Mouse (Mus musculus): Measurements from ENCODE around the gene Smlr1.

Gene Smlr1

DNA sequence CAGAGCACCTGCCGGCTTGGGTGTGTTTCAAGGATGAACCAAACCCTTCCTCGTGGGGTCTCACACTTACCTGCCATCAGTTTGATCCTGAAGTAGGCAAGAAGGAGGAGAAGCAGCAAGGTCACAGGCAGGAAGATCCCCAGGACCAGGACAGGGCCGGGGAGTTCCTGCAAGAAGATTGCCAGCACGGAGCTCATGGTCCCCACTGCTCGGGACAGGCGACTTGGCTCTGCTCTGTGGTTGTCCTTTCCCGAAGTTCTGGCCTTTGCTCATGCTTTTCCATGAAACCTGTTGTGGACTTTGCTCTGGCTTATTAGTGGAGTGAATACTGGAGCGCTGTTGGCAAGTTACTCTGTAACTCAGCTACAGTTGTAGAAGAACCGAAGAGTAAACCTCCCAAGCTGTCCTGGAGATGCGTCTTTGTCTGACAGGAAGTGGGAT is at the start of gene Smlr1:
TSS of gene Smlr1 (minus strand) at position 377 of the 441 bp plus-strand sequence.
- DNase-seq (ENCODE audit: low spot score): no peak

GRCm38 (mm10) chr10:25584899-25585298 is 48.8 kb upstream of the Smlr1 start:
- no peak for DNase-seq (ENCODE audit: low spot score)

DNA sequence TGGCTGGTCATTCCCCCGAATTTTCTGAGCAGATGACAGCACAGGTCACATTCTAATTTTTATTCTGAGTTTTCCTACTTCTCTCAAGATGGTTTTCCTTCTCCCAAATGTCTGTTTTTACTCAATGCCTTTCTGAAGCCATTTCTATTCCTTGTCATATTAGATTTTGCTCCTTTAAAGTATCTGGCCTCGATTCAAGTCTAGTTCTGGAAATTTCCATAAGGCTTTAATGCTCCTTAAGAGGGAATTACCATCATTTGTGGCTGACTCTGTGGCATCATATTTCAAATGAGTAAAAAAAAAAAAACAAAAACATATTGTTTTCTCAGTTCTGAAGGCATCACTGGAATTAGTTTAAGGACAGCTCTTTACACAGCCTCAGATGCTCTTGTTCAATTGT is 44.0 kb upstream of the Smlr1 start:
- no peak for DNase-seq (ENCODE audit: low spot score)

DNA sequence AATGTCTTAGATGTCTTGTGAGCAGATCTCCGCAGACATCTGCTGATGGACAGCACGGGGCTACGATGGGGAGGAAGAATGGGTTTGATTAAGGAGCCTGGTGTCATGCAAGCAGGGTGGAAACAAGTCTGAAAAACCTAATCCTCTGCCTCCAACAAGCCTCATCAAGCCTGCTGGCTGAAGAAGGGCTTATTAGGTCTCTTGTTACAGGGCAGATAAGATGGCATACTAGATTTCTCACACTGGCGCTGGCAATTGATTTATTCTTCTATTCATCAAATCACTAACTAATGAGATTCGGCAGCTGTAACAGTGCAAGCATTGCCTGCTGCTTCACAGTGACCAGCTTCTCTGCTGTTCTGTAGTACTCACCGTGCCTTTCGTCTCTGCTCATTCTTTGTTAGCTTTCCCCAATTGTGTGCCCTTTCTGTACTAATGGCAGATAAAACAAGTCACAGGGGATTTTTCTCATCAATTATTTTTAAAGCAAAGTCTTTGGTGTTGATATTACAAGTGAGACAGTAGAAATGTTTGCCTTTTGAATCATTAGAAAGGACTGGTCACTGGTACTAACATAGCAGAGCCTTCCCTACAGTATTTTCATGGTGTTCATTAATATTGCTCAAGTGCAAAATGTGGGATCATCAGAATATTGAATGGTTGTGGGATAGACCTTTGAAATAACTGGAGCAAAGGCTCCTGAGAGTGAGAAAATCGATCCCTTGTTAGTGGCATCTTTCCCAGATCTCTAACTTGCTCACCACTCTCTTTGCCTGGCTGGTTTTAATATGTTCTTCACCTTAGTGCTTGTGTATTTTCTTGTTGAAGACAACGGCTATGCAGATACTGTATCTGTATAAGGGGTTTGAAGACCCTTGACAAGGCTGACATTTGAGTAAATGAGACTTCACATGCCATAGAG is 35.5 kb upstream of the Smlr1 start:
- DNase-seq (ENCODE audit: low spot score): peak; percentile 36

DNA sequence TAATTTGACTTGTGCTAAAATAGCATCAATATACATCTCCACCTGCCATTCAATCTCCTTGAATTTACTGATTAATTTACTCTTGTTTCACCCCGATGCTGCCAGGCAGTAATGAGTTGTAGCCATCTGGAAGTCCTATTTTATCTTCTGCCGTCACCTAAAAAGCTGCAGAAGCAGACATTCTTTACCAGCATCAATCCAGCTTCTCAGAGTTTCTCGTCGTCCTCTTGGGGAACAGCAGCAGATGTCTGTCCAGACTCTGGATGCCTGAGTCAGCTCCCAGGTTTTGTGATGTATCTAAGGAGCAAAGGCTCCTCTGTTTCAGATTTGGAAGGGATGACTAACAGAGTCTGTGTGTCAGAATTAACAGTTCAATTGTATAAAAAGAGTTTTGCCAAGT is 16.9 kb upstream of the Smlr1 start:
- DNase-seq (ENCODE audit: low spot score): no peak

GRCm38 (mm10) chr10:25541097-25541496 is 5.0 kb upstream of the Smlr1 start:
- DNase-seq (ENCODE audit: low spot score): no peak

DNA sequence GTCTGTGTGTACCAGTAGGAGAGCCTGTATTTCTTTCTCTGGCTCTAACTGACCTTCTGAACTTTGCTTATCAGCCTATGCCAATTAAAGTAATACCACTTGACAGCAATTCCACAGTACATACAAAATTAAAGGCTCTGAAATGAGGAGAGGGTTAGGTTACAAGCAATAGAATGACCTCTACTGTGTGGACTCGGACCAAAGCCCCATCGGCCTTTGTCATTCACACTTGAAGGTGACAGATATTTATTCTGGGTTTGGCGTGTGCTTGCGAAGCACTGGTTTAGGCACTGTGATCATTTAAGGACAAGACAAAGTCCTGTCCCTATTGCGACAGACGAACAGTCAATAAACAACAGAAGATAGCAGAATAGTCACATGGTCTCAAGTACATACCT is 3.7 kb upstream of the Smlr1 start:
- no peak for DNase-seq (ENCODE audit: low spot score)

DNA sequence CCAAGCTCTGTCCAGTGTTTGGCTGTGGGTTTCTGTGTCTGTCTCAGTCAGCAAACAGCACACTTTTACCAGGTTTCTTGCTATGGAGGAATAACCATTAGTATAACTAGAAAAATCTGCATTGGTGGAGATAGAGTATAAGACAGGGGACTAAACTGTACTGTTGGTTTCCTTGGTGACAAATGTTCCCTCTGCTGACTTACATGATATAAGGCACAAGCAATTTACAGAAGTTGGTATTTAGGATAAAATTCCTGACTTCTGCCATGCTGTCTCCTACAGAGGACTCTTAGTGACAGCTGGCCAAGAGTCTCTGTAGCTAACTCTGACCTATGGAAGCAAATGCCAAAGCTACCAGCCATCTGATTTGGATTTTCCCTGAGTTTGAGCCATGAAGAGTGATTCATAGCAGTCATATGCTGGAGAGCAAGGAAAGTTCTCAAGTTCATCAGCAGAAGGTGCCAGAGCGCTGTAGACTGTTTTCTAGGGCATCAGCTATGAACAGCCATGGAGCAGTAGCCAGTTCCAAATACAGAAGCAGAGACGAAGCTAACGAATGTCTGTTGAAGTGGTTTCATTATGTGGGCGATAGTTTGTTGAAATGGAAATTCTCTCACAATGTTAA is 3.2 kb upstream of the Smlr1 start:
- DNase-seq (ENCODE audit: low spot score): no peak

DNA sequence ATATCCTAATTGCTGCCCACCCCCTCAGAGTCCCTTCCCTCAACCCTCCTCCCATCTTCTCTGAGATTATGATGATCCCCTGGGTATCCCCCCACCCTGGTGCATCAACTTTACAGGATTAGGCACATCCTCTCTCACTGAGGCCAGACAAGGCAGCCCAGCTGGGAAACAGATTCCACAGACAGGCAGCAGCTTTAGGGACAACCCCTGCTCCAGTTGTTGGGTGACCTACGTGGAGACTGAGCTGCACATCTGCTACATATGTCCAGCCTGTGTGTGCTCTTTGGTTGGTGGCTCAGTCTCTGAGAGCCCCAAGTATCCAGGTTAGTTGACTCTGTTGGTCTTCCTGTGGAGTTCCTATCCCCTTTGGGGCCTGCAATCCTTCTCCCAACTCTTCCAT is 2.7 kb upstream of the Smlr1 start:
- no peak for DNase-seq (ENCODE audit: low spot score)

- no peak for DNase-seq (ENCODE audit: low spot score)
These were observed 554 bp upstream of the Smlr1 start for GRCm38 (mm10) chr10:25536621-25537020.

GRCm38 (mm10) chr10:25534467-25534866 is 1.6 kb downstream of the Smlr1 start:
- DNase-seq (ENCODE audit: low spot score): no peak

GRCm38 (mm10) chr10:25533513-25534246 is 2.4 kb downstream of the Smlr1 start:
- DNase-seq (ENCODE audit: low spot score): no peak

DNA sequence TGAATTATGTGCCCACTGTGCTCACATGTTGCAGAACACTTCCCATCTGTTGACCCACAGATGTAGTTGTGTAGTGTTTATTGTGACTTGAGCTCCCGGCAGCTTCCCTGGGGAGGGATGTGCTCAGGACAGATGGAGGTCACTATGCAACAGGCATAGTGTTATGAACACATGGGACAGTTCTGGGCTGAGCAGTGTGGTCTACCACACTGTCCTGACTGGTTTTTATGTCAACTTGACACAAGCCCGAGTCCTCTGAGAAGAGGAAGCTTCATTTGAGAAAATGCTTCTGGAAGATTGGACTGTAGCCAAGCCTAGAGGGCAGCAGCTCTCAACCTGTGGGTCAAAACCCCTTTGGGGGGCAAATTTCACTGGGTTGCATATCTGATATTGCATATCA is 3.0 kb downstream of the Smlr1 start:
- DNase-seq (ENCODE audit: low spot score): no peak

GRCm38 (mm10) chr10:25531335-25531734 is 4.7 kb downstream of the Smlr1 start:
- DNase-seq (ENCODE audit: low spot score): no peak

DNA sequence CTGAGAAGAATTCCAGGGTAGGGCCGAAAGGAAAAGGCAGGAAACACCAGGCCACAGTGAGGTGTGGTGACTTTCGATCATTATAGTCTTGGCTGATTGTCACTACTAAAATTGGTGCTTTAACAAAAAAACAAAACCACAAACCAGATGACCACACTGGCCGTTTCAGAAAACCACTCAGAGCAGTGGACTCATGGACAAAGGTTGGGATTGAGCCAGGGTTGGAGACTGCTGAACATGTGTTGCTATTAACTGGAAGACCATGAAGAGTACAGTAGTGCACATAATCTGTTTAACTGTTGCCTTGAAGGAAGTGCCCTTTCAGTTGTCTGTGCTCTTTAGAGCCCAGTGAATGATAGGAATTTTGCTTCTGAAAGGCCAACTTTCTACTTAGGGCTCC is 8.9 kb downstream of the Smlr1 start:
- DNase-seq (ENCODE audit: low spot score): no peak

GRCm38 (mm10) chr10:25526622-25527021 is 9.4 kb downstream of the Smlr1 start:
- DNase-seq (ENCODE audit: low spot score): no peak

GRCm38 (mm10) chr10:25526156-25526555 is 9.9 kb downstream of the Smlr1 start:
- no peak for DNase-seq (ENCODE audit: low spot score)

DNA sequence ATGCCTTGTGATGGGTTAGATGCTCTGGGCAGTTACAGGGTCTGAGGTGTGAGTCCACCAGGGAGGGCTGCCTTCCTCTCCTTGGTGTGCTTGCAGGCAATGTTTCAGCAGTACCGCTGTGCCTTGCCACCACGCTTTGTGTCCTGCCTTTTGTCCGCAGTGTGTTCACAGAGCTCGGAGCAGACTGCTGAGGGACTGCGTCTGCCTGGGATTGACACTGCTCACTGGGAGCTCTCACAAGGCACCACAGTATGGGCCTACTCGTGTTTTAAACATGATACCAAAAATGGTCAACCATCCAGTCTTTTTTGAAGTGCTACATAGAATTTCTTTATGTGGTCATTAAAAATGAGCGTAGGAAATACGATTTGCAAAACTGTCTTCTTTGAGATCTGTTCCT is 12.3 kb downstream of the Smlr1 start:
- no peak for DNase-seq (ENCODE audit: low spot score)

DNA sequence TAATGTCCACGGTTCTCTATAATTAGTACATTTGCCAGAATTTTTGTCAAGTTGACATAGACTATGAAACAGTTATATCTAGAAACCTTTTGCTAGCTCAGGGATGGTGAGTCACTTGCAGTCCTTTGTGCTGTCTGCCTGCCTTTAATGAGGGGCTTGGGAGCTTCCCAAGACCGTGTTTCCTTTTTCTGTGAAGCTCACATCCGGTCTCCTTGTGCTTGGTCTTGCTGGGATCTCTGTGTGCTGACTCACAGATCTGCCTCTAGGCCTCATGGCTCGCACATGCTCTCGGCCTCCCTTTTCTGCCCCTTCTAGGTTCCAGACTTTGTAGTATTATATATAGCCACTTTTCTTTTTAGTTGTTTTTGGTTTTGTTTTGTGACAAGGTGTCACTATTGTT is 15.6 kb downstream of the Smlr1 start:
- DNase-seq (ENCODE audit: low spot score): no peak

DNA sequence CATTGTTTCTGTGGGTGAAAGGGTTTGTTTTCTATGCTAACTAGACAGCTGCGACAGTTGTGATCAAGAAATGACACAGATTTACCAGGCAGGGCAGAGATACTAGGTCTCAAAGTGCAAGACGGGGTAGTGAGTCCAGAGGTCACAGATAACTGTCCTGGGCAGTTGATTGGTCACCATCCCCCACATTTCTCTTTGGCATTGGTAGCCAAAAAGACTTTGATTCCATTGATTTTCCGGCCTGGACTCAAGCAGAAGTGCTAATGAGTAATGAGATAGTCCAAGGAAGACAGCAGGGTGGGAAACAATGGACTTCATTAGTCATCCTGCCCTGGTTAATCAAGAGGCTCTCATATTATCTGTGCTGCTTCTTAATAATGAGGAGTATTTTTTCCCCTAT is 16.1 kb downstream of the Smlr1 start:
- DNase-seq (ENCODE audit: low spot score): peak; percentile 21

DNA sequence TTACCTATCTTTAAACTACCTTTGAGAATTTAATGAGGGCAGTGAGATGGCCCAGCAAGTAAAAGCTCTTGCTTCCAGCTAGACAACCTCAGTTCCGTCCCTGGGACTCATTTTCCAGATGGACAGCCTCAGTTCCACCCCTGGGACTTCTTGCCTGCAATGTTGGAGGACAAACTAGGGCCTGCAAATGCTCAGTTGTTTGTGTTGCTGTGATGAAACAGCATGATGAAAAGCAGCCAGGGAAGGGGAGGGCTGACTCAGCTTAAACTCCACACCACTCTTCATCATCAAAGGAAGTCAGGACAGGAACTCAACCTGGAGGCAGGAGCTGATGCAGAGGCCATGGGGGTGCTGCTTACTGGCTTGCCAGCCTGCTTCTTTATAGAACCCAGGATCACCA is 22.2 kb downstream of the Smlr1 start:
- DNase-seq (ENCODE audit: low spot score): no peak

DNA sequence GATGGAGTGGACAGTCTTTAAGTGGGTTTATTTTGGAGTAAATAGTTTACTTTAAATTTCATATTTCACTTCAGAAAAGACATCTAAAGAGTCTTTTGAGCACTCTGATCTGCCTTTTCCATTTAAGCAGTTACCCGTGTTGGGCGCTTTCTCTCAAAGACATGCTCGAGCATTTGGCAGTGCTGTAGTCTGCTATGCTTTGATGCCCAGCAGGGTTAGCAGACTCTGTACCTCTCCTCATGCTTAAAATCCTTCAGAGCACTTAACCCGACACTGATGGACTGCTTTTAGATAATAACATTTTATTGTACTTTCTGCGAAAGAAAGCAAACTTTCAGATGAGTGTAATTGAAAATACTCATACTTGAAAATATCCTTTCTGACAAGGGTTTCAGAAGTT is 32.8 kb downstream of the Smlr1 start:
- DNase-seq (ENCODE audit: low spot score): no peak
